Mouse (Mus musculus) midbrain, embryonic 13.5 days (tissue): ENCODE data around the gene Suox. TPM values are rescaled to one million over a fixed set of nuclear protein-coding genes. Genes with fewer than 3 reads are reported as not detected.

Source experiments
- ATAC-seq: fragments of 200-750 bp; cut with Nextera tagmentation; 2 replicates; pipeline ENCODE4 v1.8.0; 2017; ENCODE audit warnings: mild to moderate bottlenecking, moderate TSS enrichment, moderate library complexity
- H3K27ac ChIP-seq: fragments of 300-500 bp; sonication (generic); 2 replicates; pipeline ENCODE4 v1.5.1; 2015; ENCODE audit warnings: inconsistent platforms, mild to moderate bottlenecking, moderate library complexity
- H3K27me3 ChIP-seq: fragments of 300-500 bp; sonication (generic); 2 replicates; pipeline ENCODE4 v1.6.1; 2015; ENCODE audit warnings: mild to moderate bottlenecking, inconsistent platforms
- H3K36me3 ChIP-seq: fragments of 300-500 bp; sonication (generic); 2 replicates; pipeline ENCODE4 v1.6.1; 2015; ENCODE audit warnings: mild to moderate bottlenecking, inconsistent platforms
- H3K4me1 ChIP-seq: fragments of 300-500 bp; sonication (generic); replicated peaks from 2 replicates; pipeline ENCODE4 v1.6.1; 2015; ENCODE audit warnings: inconsistent platforms
- H3K4me2 ChIP-seq: fragments of 300-500 bp; sonication (generic); replicated peaks from 2 replicates; pipeline ENCODE4 v1.6.1; 2015; ENCODE audit warnings: moderate library complexity, mild to moderate bottlenecking, inconsistent platforms
- H3K4me3 ChIP-seq: fragments of 300-500 bp; sonication (generic); replicated peaks from 2 replicates; pipeline ENCODE4 v1.5.1; 2015; ENCODE audit warnings: mild to moderate bottlenecking, inconsistent platforms
- H3K9ac ChIP-seq: fragments of 300-500 bp; sonication (generic); replicated peaks from 2 replicates; pipeline ENCODE4 v1.6.1; 2015; ENCODE audit warnings: mild to moderate bottlenecking, inconsistent platforms
- H3K9me3 ChIP-seq: fragments of 300-500 bp; sonication (generic); 2 replicates; pipeline ENCODE4 v1.6.1; 2016; ENCODE audit warnings: mild to moderate bottlenecking, inconsistent platforms
- WGBS: fragments of 180-500 bp; shearing (Covaris S2); methylation state at CpG from one replicate; pipeline ENCODE4 v1.1.7; 2015; 5-methylcytosine and 5-hydroxymethylcytosine counted together
- polyA plus RNA-seq: library from polyadenylated mRNA; unstranded; fragments of >200 nt; fragmentation: Nextera tagmentation; extraction: Ambion mirVana; gene quantifications from 2 replicates; pipeline ENCODE4 v1.2.1, GENCODE M21; 2015

Gene Suox
- polyA plus RNA-seq, 1 experiment from 2014 or later, result 13.7 TPM

- Histone ChIP-seq H3K36me3 (0 out of 2 replicates have a peak, but pooled peaks cover 3% of the 10 kb centered on the region), H3K9ac (no peak overlapping the region), H3K4me3 (peak overlapping the region; percentile 40), H3K9me3 (no peaks in the 10 kb centered on the region), H3K27me3 (no peaks in the 10 kb centered on the region), H3K4me1 (peaks cover 16% of the 10 kb centered on the region), H3K4me2 (peak overlapping the region; percentile 63), H3K27ac (peak overlapping the region; percentile 77; the same call in 1 of the 2 replicates)
- 86% methylated on average over 6 of the region's 6 CpGs for WGBS
- no peak for ATAC-seq
Observed at GRCm38 (mm10) chr10:128697072-128697725, 23.3 kb upstream of the Suox start.

DNA sequence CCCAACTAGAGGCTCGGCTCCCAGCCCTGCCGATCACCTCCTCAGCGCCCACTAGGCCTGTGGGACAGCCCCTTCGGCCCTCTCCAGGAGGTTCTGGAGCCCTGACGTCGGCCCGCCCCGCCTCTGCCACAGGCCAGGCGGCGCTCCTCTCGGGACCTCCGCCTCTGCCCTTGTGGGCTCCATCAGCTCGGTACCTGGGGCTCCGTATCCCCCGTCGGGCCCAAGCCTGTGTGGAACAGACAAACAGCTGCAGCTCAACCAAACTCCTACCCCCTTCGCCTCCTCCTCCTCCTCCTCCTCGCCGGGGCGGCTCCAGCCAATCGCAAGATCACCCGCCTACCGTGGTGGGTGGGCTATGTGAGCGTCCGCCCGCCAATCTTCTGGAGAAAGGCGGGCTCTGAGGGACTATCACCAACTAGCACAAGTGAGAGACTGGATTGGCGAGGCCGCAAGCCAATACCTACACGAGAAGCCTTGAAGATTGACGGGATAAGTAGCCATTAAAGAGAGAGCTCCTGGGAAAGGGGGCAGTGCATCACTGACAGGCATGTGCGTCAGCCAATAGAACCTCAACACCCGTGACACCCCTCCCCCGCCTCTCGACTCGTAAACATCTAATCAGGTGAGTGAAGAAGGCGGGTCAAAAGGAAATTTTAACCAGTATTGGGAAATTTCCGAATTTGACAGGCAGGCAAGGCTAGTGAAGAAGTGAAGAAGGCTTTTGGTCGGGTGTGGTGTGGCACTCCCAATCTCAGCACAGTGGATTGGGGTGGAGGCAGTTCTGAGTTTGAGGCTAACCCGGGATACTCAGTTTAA, 22.3 kb upstream of the Suox start, which contains the start of gene Rab5b:
Gene Rab5b (minus strand): TSS at position 273 of the 816 bp plus-strand sequence.
- 1% methylated on average over 40 of the region's 40 CpGs for WGBS
- peak; percentile 99 for ATAC-seq

DNA sequence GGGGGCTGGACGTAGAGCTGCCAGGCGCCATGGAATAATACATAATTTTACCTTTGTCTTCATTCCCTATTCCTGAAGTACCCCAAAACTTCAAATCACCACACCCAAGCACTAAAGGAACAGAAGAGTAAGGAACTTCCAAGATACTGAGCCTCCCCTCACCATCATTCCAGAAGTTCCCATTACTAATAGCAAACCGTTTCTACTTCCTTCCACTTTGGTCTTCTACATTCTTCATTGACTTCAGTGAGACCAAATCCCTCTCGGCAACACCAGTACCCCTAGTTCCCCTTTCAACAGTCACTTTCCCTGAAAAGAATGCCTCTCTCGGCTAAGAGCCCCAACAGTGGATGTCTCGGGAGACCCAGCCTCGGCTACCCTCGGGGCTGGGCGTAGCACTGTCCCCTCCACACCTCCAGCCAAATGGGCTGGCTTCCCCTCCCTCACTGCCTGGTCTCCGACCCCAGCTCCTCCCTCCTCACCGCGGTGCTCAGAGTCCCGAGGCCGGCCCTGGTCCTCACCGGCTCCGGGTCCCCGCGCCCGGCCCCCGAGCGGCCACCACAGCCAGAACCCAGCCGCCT, 21.6 kb upstream of the Suox start:
- Histone ChIP-seq H3K4me3 (peak overlapping the region; percentile 93), H3K9ac (peak overlapping the region; percentile 96), H3K4me2 (peak overlapping the region; percentile 78), H3K4me1 (peaks cover 16% of the 10 kb centered on the region), H3K27ac (peak overlapping the region; percentile 98), H3K9me3 (no peaks in the 10 kb centered on the region), H3K27me3 (no peaks in the 10 kb centered on the region), H3K36me3 (no peaks in the 10 kb centered on the region)
- WGBS, result 2% methylated on average over 22 of the region's 22 CpGs
- no peak for ATAC-seq

More for the DNA sequence above, 22.3 kb upstream of the Suox start, which contains the start of gene Rab5b:
- H3K27me3 ChIP-seq, result no peaks in the 10 kb centered on the region
- H3K4me3 ChIP-seq, result peak within 1 kb of the TSS; percentile 93
- H3K36me3 ChIP-seq, result 0 out of 2 replicates have a peak, but pooled peaks cover 2% of the 10 kb centered on the region
- H3K9ac ChIP-seq, result peak within 1 kb of the TSS; percentile 96
- peak within 1 kb of the TSS; percentile 98 for H3K27ac ChIP-seq
- peak within 1 kb of the TSS; percentile 78 for H3K4me2 ChIP-seq
- no peaks in the 10 kb centered on the region for H3K9me3 ChIP-seq
- peaks cover 16% of the 10 kb centered on the region for H3K4me1 ChIP-seq

DNA sequence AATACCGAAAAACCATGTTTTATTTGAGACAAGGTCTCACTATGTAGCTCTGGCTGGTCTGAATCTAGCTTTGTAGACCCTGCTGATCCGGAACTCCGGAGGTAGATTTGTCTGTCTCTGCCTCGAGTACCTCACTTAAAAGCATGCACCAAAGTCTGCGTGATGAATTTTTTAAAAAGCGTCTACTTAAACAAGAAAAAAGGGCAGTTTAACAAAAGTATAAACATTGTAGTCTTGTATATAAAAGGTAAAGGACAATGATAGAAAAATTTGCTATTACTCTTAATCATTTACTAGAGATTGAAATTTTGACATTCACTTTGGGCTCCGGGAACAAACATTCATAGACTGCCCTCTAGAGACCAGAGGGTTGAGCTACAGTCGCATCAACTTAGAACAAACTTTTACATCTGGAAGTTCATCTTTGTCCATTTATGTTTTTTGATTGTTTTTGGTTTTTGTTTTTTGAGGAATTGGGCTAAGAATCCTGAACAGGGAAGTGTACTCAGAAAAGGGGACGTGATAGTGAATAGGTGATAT, 666 bp upstream of the Suox start:
- H3K27me3 ChIP-seq, result no peaks in the 10 kb centered on the region; the same call in 1 of the 2 replicates
- H3K9me3 ChIP-seq, result no peaks in the 10 kb centered on the region
- peaks cover 22% of the 10 kb centered on the region for H3K36me3 ChIP-seq
- H3K27ac ChIP-seq, result peak overlapping the region; percentile 30; the same call in 1 of the 2 replicates
- H3K4me3 ChIP-seq, result peak overlapping the region; percentile 63
- H3K9ac ChIP-seq, result peak overlapping the region; percentile 75
- 2% methylated on average over 9 of the region's 9 CpGs for WGBS
- H3K4me1 ChIP-seq, result peaks cover 14% of the 10 kb centered on the region
- no peak for ATAC-seq
- peak overlapping the region; percentile 84 for H3K4me2 ChIP-seq

- Histone ChIP-seq H3K27me3 (no peaks in the 10 kb centered on the region; the same call in 1 of the 2 replicates), H3K27ac (no peak overlapping the region), H3K4me2 (no peak overlapping the region), H3K4me1 (peaks cover 26% of the 10 kb centered on the region), H3K9ac (no peak overlapping the region), H3K4me3 (no peak overlapping the region), H3K9me3 (no peaks in the 10 kb centered on the region), H3K36me3 (peaks cover 13% of the 10 kb centered on the region; the same call in 1 of the 2 replicates)
- ATAC-seq, result no peak
- 93% methylated on average over 9 of the region's 9 CpGs for WGBS
Observed at GRCm38 (mm10) chr10:128671148-128671547, 2.7 kb downstream of the Suox start.

DNA sequence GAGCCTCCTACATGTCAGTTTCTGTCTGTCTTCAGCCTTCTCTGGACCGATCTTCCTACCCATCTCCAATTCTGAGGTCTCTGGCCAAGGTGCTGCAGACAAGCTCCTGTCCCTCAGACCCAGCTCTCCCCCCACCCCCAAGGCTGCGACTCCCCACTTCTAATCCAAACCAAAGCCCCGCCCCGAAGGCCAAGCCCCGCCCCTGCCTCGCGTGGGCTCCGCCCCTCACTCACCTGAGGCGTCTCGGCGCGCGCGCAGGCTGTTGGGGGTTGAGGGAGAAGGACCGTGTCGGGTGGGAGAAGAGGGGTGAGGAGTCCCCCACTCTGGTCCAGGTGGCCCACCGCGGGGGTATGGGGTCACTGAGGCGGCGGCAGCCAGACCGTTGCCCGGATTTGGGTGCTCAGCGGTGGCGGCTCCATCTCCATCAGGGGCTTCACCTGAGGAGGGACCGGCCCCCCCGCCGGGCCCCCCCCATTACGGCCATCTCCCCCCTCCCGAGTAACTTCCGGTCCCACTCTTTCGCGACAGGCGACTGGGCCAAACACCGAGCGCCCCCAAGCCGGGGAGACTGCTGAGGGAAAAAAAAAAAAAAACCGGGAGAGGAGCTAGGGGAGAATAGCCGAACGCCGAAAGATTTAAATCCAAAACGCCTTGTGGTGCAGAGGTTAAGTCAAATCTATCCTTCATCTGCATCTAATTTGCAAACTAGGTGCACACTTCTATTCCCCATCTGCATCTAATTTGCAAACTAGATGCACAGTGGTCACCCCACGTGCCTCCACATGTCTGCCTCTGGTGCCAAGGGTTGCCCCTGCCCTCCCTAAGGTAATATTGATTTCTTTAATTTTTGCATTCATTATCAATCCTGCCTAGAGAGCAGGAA, 4.8 kb downstream of the Suox start:
- H3K4me3 ChIP-seq, result peak overlapping the region; percentile 61
- H3K36me3 ChIP-seq, result peaks cover 11% of the 10 kb centered on the region; the same call in 1 of the 2 replicates
- H3K9ac ChIP-seq, result peak overlapping the region; percentile 85
- H3K4me1 ChIP-seq, result peaks cover 23% of the 10 kb centered on the region
- H3K27me3 ChIP-seq, result no peaks in the 10 kb centered on the region; the same call in 1 of the 2 replicates
- H3K4me2 ChIP-seq, result peak overlapping the region; percentile 77
- peak; percentile 58 for ATAC-seq
- peak overlapping the region; percentile 69 for H3K27ac ChIP-seq
- H3K9me3 ChIP-seq, result no peaks in the 10 kb centered on the region
- under 1% methylated on average over 42 of the region's 42 CpGs for WGBS

DNA sequence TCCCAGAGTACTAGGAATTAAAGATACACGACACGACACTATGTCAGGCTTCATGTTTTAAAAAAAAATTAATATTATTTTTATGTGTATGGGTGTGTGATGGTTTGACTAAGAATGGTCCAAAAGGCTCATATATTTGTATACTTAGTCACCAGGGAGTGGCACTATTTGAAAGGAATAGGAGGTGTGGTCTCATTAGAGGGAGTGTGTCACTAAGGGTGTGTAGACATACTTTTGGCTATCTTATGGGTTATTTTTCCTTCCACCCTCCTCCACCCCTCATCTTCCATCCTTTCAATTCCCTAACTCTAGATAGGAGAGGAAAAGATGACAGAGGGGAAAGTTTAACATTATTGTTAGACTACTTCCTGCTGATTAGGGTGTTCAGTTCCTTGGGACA, 8.1 kb downstream of the Suox start:
- no peaks in the 10 kb centered on the region; the same call in 1 of the 2 replicates for H3K27me3 ChIP-seq
- no peak overlapping the region for H3K4me2 ChIP-seq
- H3K9ac ChIP-seq, result no peak overlapping the region
- H3K36me3 ChIP-seq, result peaks cover 4% of the 10 kb centered on the region; the same call in 1 of the 2 replicates
- H3K4me3 ChIP-seq, result no peak overlapping the region
- no peak overlapping the region for H3K27ac ChIP-seq
- no peak for ATAC-seq
- 92% methylated on average over 2 of the region's 2 CpGs for WGBS
- H3K9me3 ChIP-seq, result no peaks in the 10 kb centered on the region
- peaks cover 12% of the 10 kb centered on the region for H3K4me1 ChIP-seq

- H3K4me2 ChIP-seq, result no peak overlapping the region
- 83% methylated on average over 3 of the region's 3 CpGs for WGBS
- no peak overlapping the region for H3K4me3 ChIP-seq
Observed at GRCm38 (mm10) chr10:128665307-128665706, 8.6 kb downstream of the Suox start.

GRCm38 (mm10) chr10:128664808-128665207, 9.1 kb downstream of the Suox start:
- WGBS, result 67% methylated on average over 3 of the region's 3 CpGs

More at GRCm38 (mm10) chr10:128665307-128665706, 8.6 kb downstream of the Suox start:
- no peaks in the 10 kb centered on the region for H3K27me3 ChIP-seq
- H3K9ac ChIP-seq, result no peak overlapping the region
- no peak for ATAC-seq
- H3K9me3 ChIP-seq, result no peaks in the 10 kb centered on the region
- H3K4me1 ChIP-seq, result peaks cover 12% of the 10 kb centered on the region
- H3K27ac ChIP-seq, result no peak overlapping the region
- H3K36me3 ChIP-seq, result no peaks in the 10 kb centered on the region

DNA sequence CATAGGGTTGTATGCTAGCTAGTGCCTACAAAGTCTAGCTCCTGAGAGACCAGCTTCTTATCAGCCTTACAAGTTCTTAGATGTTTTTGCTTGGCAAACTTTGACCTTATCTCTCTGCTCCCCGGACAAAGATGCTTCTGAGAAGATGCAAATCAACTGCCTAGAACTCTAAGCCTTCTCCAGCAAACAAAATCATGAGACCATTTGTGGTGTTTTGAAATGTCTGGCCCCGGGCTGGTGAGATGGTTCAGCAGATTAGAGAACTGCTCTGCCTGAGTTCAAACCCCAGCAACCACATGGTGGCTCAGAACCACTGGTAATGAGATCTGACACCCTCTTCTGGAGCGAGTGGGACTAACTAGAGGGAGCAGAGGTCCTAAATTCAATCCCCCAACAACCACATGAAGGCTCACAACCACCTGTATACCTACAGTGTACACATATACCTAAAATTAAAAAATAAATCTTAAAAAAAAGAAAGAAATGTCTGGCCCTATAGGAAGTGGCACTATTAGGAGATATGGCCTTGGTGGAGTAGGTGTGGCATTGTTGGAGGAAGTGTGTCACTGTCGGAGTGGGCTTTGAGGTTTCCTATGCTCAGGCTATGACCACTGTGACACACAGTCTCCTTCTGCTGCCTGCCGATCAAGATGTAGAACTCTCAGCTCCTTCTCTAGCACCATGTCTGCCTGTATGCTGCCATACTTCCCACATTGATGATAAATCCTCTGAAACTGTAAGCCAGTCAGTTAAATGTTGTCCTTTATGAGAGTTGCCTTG, 10.2 kb downstream of the Suox start:
- 68% methylated on average over 5 of the region's 5 CpGs for WGBS
- Histone ChIP-seq H3K9me3 (no peaks in the 10 kb centered on the region), H3K4me2 (no peak overlapping the region), H3K9ac (no peak overlapping the region), H3K27me3 (no peaks in the 10 kb centered on the region), H3K36me3 (no peaks in the 10 kb centered on the region), H3K4me3 (no peak overlapping the region), H3K27ac (no peak overlapping the region), H3K4me1 (peaks cover 9% of the 10 kb centered on the region)
- no peak for ATAC-seq

More at GRCm38 (mm10) chr10:128664808-128665207, 9.1 kb downstream of the Suox start:
- Histone ChIP-seq H3K4me2 (no peak overlapping the region), H3K27me3 (no peaks in the 10 kb centered on the region), H3K9me3 (no peaks in the 10 kb centered on the region), H3K4me1 (peaks cover 12% of the 10 kb centered on the region), H3K27ac (no peak overlapping the region), H3K9ac (no peak overlapping the region), H3K36me3 (no peaks in the 10 kb centered on the region), H3K4me3 (no peak overlapping the region)
- ATAC-seq, result no peak
